8 mouse cellular contexts compared by ENCODE assay signal in the genomic region with DNA sequence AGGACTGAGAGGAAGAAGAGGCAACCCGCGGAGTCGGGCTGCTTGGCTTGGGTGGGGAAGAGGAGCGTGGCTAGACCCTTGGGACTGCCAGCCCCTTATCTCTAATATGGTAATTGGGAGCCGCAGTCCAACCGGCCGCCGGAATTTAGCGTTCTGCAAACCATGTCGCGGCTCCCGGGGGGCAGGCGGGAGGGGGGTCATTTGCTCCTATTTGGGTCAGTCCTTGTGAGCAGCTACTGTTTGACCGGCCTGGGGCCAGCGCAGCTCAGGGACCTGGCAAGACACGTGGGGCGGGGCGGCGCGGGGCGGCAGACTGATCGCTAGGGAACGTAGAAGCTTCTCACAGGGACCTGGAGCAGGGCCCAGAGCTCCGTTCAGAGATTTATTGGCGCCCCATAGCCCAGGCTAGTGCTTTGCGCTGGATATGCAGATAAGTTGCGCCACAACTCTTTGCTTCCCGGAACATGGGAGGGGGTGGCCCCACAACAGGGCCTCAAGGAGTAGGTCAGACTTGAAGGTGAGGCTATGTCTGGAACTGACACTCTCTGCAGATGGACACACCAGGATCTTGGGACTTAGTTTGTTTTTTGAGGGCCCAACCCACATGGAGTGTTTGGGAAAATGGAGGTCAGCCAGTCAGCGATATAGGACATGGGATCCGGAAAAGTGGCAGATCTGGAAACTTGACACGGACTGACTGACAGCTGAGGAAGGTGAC. TPM values are rescaled to one million over a fixed set of nuclear protein-coding genes. Genes with fewer than 3 reads are reported as not detected.
DNase-seq lines count a peak whose midpoint lies in the region; ATAC-seq and TF ChIP-seq lines count a peak whose summit lies in the region.

No protein-coding gene starts in this region.

- peak; percentile 57 for DNase-seq in CD4-positive, CD25-positive, alpha-beta regulatory T cell, adult 2 months (ENCODE audit: low read depth, low spot score)
- peak; percentile 79 for DNase-seq in cerebellum, adult 11 months
- peak; percentile 92 to 93 for DNase-seq in heart, postnatal 10 days
- peak; percentile 92 to 93 for DNase-seq in kidney, postnatal 36 days
- DNase-seq in lung, adult 2 months, result peak; percentile 82
- DNase-seq in thymus, adult 18-20 months, result peak; percentile 48 to 54

- peak; percentile 47 for ATAC-seq in forebrain, embryonic 12.5 days (ENCODE audit: low FRiP score)
- ATAC-seq in neural tube, embryonic 15.5 days (ENCODE audit: low FRiP score), result peak; percentile 33

- peak overlapping the region; percentile 98 for H3K27ac ChIP-seq in forebrain, embryonic 12.5 days
- H3K27ac ChIP-seq in neural tube, embryonic 15.5 days (replicated peaks), result peak overlapping the region; percentile 90

- peak overlapping the region; percentile 98 for H3K4me2 ChIP-seq in forebrain, embryonic 12.5 days
- peak overlapping the region; percentile 99 for H3K4me2 ChIP-seq in neural tube, embryonic 15.5 days

- intact Hi-C loops in heart, postnatal 10 days (cut with DNase I), result loop anchor here (1.0 to 2.0 kb wide), 3 partner anchors 10 to 22 kb away; a partner anchor contains a TSS

- H3K36me3 ChIP-seq in forebrain, embryonic 12.5 days (replicated peaks), result peaks cover 20% of the 10 kb centered on the region
- H3K36me3 ChIP-seq in neural tube, embryonic 15.5 days, result peaks cover 11% of the 10 kb centered on the region; the same call in 1 of the 2 replicates

- WGBS in forebrain, embryonic 12.5 days, result 2% methylated on average over 31 of the region's 31 CpGs
- WGBS in lung, adult 2 months, result 1% methylated on average over 31 of the region's 31 CpGs
- WGBS in neural tube, embryonic 15.5 days, result 4% methylated on average over 31 of the region's 31 CpGs

- peak overlapping the region; percentile 77 for H3K9ac ChIP-seq in forebrain, embryonic 12.5 days
- H3K9ac ChIP-seq in neural tube, embryonic 15.5 days (replicated peaks), result peak overlapping the region; percentile 58

- 0 out of 2 replicates have a peak, but pooled peaks have one; percentile 4 for TF ChIP-seq POLR2A in lung, adult 2 months (IDR thresholded peaks at IDR 0.05; ENCODE audit: borderline replicate concordance, extremely low read depth, low read depth, low read length)

- H3K4me1 ChIP-seq in forebrain, embryonic 12.5 days, result peaks cover 18% of the 10 kb centered on the region
- H3K4me1 ChIP-seq in lung, adult 2 months (ENCODE audit: control insufficient read depth, insufficient read depth, low read length), result peaks cover 11% of the 10 kb centered on the region
- H3K4me1 ChIP-seq in neural tube, embryonic 15.5 days, result peaks cover 33% of the 10 kb centered on the region

- no peaks in the 10 kb centered on the region for H3K27me3 ChIP-seq in forebrain, embryonic 12.5 days
- no peaks in the 10 kb centered on the region for H3K27me3 ChIP-seq in neural tube, embryonic 15.5 days (replicated peaks)

- TF ChIP-seq CTCF in lung, adult 2 months (IDR thresholded peaks at IDR 0.05; ENCODE audit: insufficient read depth, low read length), result no peak

- no peaks in the 10 kb centered on the region for H3K9me3 ChIP-seq in forebrain, embryonic 12.5 days
- no peaks in the 10 kb centered on the region for H3K9me3 ChIP-seq in neural tube, embryonic 15.5 days (replicated peaks)

- peak overlapping the region; percentile 60 for H3K4me3 ChIP-seq in forebrain, embryonic 12.5 days (replicated peaks)
- peak overlapping the region; percentile 91 for H3K4me3 ChIP-seq in lung, adult 2 months (replicated peaks; ENCODE audit: extremely low read depth, low read depth, low read length)
- H3K4me3 ChIP-seq in neural tube, embryonic 15.5 days (replicated peaks), result peak overlapping the region; percentile 56

RNA-seq across cellular contexts. Expression of a gene that starts 9.9 kb away (rescaled TPM):
- 30.9 and 33.1 TPM in 2 replicates for polyA plus RNA-seq in forebrain, embryonic 12.5 days (2016; fragmentation: Nextera tagmentation; extraction: Ambion mirVana)
- total RNA-seq in heart, postnatal 10 days (2021), result 10 to 100 TPM; 28.8 to 32.4 TPM
- 77.6 and 85.1 TPM in 2 replicates for polyA plus RNA-seq in lung, adult 2 months (2012; rRNA removed)
- 59.8 and 72.3 TPM in 2 replicates for polyA plus RNA-seq in neural tube, embryonic 15.5 days (2015; fragmentation: Nextera tagmentation; extraction: Ambion mirVana)

RNA-seq across cellular contexts. Expression of a gene that starts 10.5 kb away (rescaled TPM):
- 62.4 and 65.3 TPM in 2 replicates for polyA plus RNA-seq in forebrain, embryonic 12.5 days (2016; fragmentation: Nextera tagmentation; extraction: Ambion mirVana)
- 10 to 100 TPM; 30.8 to 34.1 TPM for total RNA-seq in heart, postnatal 10 days (2021)
- 57.3 and 75.5 TPM in 2 replicates for polyA plus RNA-seq in lung, adult 2 months (2012; rRNA removed)
- 90.8 and 90.9 TPM in 2 replicates for polyA plus RNA-seq in neural tube, embryonic 15.5 days (2015; fragmentation: Nextera tagmentation; extraction: Ambion mirVana)

RNA-seq across cellular contexts. Expression of a gene that starts 17.8 kb away (rescaled TPM):
- polyA plus RNA-seq in forebrain, embryonic 12.5 days (2016; fragmentation: Nextera tagmentation; extraction: Ambion mirVana), result 0.21 TPM in 1 of 2 replicates, not detected in the other
- total RNA-seq in heart, postnatal 10 days (2021), result under 1 TPM in 1 of 2 experiments, not detected in 1; 0.27 TPM
- 0.17 TPM in 1 of 2 replicates, not detected in the other for polyA plus RNA-seq in lung, adult 2 months (2012; rRNA removed)
- 11.8 and 13.8 TPM in 2 replicates for polyA plus RNA-seq in neural tube, embryonic 15.5 days (2015; fragmentation: Nextera tagmentation; extraction: Ambion mirVana)

RNA-seq across cellular contexts. Expression of a gene that starts 22.6 kb away (rescaled TPM):
- polyA plus RNA-seq in forebrain, embryonic 12.5 days (2016; fragmentation: Nextera tagmentation; extraction: Ambion mirVana), result 237 and 333 TPM in 2 replicates
- 100 to 1,000 TPM; 168 to 180 TPM for total RNA-seq in heart, postnatal 10 days (2021)
- polyA plus RNA-seq in lung, adult 2 months (2012; rRNA removed), result 47.1 and 53.6 TPM in 2 replicates
- 141 and 159 TPM in 2 replicates for polyA plus RNA-seq in neural tube, embryonic 15.5 days (2015; fragmentation: Nextera tagmentation; extraction: Ambion mirVana)

RNA-seq across cellular contexts. Expression of a gene that starts 24.1 kb away (rescaled TPM):
- polyA plus RNA-seq in forebrain, embryonic 12.5 days (2016; fragmentation: Nextera tagmentation; extraction: Ambion mirVana), result 22.4 and 24.3 TPM in 2 replicates
- 10 to 100 TPM; 18.1 to 19.3 TPM for total RNA-seq in heart, postnatal 10 days (2021)
- polyA plus RNA-seq in lung, adult 2 months (2012; rRNA removed), result 109 and 124 TPM in 2 replicates
- 14.1 and 23.4 TPM in 2 replicates for polyA plus RNA-seq in neural tube, embryonic 15.5 days (2015; fragmentation: Nextera tagmentation; extraction: Ambion mirVana)

Comparison
In these comparisons a context has a peak if more than half of its experiments do, and no peak if none do; other contexts are left out.
1. Peak in every context shown above with its lines: DNase-seq, ATAC-seq, H3K4me3 ChIP-seq and H3K27ac ChIP-seq.
2. RNA of a gene that starts 17.8 kb away (polyA plus RNA-seq): 11.8 to 13.8 TPM in neural tube, embryonic 15.5 days; 0.17 TPM in lung, adult 2 months and 0.21 TPM in forebrain, embryonic 12.5 days; every median in the first group is over 10 times any median in the second.